Mouse (Mus musculus) heart, embryonic 15.5 days (tissue): ENCODE results near the gene Zc3h7b. TPM values are rescaled to one million over a fixed set of nuclear protein-coding genes. Genes with fewer than 3 reads are reported as not detected.

Experiments used
- ATAC-seq: fragments of 200-750 bp; cut with Nextera tagmentation; replicated peaks from 2 replicates; pipeline ENCODE4 v1.8.0; 2017; ENCODE audit warnings: low read depth, moderate TSS enrichment; ENCODE audit not compliant: insufficient number of reproducible peaks, insufficient read depth, low FRiP score
- H3K27ac ChIP-seq: fragments of 300-500 bp; sonication (generic); 2 replicates; pipeline ENCODE4 v1.5.1; 2015; ENCODE audit warnings: mild to moderate bottlenecking, inconsistent platforms
- H3K27me3 ChIP-seq: fragments of 300-500 bp; sonication (generic); 2 replicates; pipeline ENCODE4 v1.6.1; 2015; ENCODE audit warnings: inconsistent platforms
- H3K36me3 ChIP-seq: fragments of 300-500 bp; sonication (generic); 2 replicates; pipeline ENCODE4 v1.6.1; 2015; ENCODE audit warnings: mild to moderate bottlenecking, inconsistent platforms
- H3K4me1 ChIP-seq: fragments of 300-500 bp; sonication (generic); replicated peaks from 2 replicates; pipeline ENCODE4 v1.6.1; 2015; ENCODE audit warnings: inconsistent platforms
- H3K4me2 ChIP-seq: fragments of 300-500 bp; sonication (generic); 2 replicates; pipeline ENCODE4 v1.6.1; 2015; ENCODE audit warnings: inconsistent platforms, mild to moderate bottlenecking, moderate library complexity
- H3K4me3 ChIP-seq: fragments of 300-500 bp; sonication (generic); 2 replicates; pipeline ENCODE4 v1.5.1; 2015; ENCODE audit warnings: mild to moderate bottlenecking, inconsistent platforms
- H3K9ac ChIP-seq: fragments of 300-500 bp; sonication (generic); 2 replicates; pipeline ENCODE4 v1.6.1; 2015; ENCODE audit warnings: mild to moderate bottlenecking, inconsistent platforms
- H3K9me3 ChIP-seq: fragments of 300-500 bp; sonication (generic); replicated peaks from 2 replicates; pipeline ENCODE4 v1.6.1; 2016; ENCODE audit warnings: inconsistent platforms
- WGBS: fragments of 180-500 bp; shearing (Covaris S2); methylation state at CpG from one replicate; pipeline ENCODE4 v1.1.7; 2015; ENCODE audit warnings: mixed read lengths; 5-methylcytosine and 5-hydroxymethylcytosine counted together
- polyA plus RNA-seq: library from polyadenylated mRNA; unstranded; fragments of >200 nt; fragmentation: Nextera tagmentation; extraction: Ambion mirVana; gene quantifications from 2 replicates; pipeline ENCODE4 v1.2.1, GENCODE M21; 2015

Gene Zc3h7b
- polyA plus RNA-seq, 1 experiment from 2014 or later = 18.2 TPM

GRCm38 (mm10) chr15:81710801-81711200 is 34.1 kb upstream of the Zc3h7b start:
- ATAC-seq = no peak
- no peaks in the 10 kb centered on the region for H3K4me1 ChIP-seq
- H3K9ac ChIP-seq = no peak overlapping the region
- H3K36me3 ChIP-seq = peaks cover 75% of the 10 kb centered on the region
- no peaks in the 10 kb centered on the region for H3K27me3 ChIP-seq
- no peak overlapping the region for H3K27ac ChIP-seq
- no peak overlapping the region for H3K4me2 ChIP-seq
- no peaks in the 10 kb centered on the region for H3K9me3 ChIP-seq
- WGBS = 77% methylated on average over 4 of the region's 4 CpGs
- H3K4me3 ChIP-seq = no peak overlapping the region

- no peak overlapping the region for H3K4me2 ChIP-seq
- H3K9ac ChIP-seq = no peak overlapping the region
- H3K27me3 ChIP-seq = no peaks in the 10 kb centered on the region
- no peak overlapping the region for H3K4me3 ChIP-seq
- H3K4me1 ChIP-seq = no peaks in the 10 kb centered on the region
- no peak overlapping the region for H3K27ac ChIP-seq
- H3K9me3 ChIP-seq = no peaks in the 10 kb centered on the region
- ATAC-seq = no peak
- peaks cover 79% of the 10 kb centered on the region for H3K36me3 ChIP-seq
- WGBS = 76% methylated on average over 6 of the region's 6 CpGs
These were observed 31.1 kb upstream of the Zc3h7b start for GRCm38 (mm10) chr15:81713742-81714141.

- Histone ChIP-seq H3K27me3 (no peaks in the 10 kb centered on the region), H3K27ac (no peak overlapping the region), H3K4me2 (no peak overlapping the region), H3K36me3 (peaks cover 85% of the 10 kb centered on the region), H3K9me3 (no peaks in the 10 kb centered on the region), H3K4me3 (no peak overlapping the region), H3K9ac (no peak overlapping the region), H3K4me1 (no peaks in the 10 kb centered on the region)
- ATAC-seq = no peak
- WGBS = 92% methylated on average over 9 of the region's 9 CpGs
These were observed 26.3 kb upstream of the Zc3h7b start for GRCm38 (mm10) chr15:81718336-81719138.

GRCm38 (mm10) chr15:81719139-81719531 is 25.7 kb upstream of the Zc3h7b start:
- H3K4me1 ChIP-seq = no peaks in the 10 kb centered on the region
- peaks cover 89% of the 10 kb centered on the region for H3K36me3 ChIP-seq
- no peak overlapping the region for H3K4me2 ChIP-seq
- no peaks in the 10 kb centered on the region for H3K27me3 ChIP-seq
- H3K27ac ChIP-seq = no peak overlapping the region
- H3K4me3 ChIP-seq = no peak overlapping the region
- no peak for ATAC-seq
- no peaks in the 10 kb centered on the region for H3K9me3 ChIP-seq
- H3K9ac ChIP-seq = no peak overlapping the region
- 94% methylated on average over 6 of the region's 6 CpGs for WGBS

GRCm38 (mm10) chr15:81722361-81722760 is 22.5 kb upstream of the Zc3h7b start:
- WGBS = 94% methylated on average over 5 of the region's 5 CpGs
- Histone ChIP-seq H3K27ac (no peak overlapping the region), H3K9ac (no peak overlapping the region), H3K27me3 (no peaks in the 10 kb centered on the region), H3K36me3 (peaks cover 68% of the 10 kb centered on the region), H3K4me3 (no peak overlapping the region), H3K4me2 (no peak overlapping the region), H3K4me1 (no peaks in the 10 kb centered on the region), H3K9me3 (no peaks in the 10 kb centered on the region)
- no peak for ATAC-seq

GRCm38 (mm10) chr15:81723653-81724052 is 21.2 kb upstream of the Zc3h7b start:
- Histone ChIP-seq H3K4me3 (no peak overlapping the region), H3K27me3 (no peaks in the 10 kb centered on the region), H3K9ac (no peak overlapping the region), H3K4me1 (peaks cover 12% of the 10 kb centered on the region), H3K36me3 (peaks cover 55% of the 10 kb centered on the region), H3K27ac (no peak overlapping the region), H3K4me2 (no peak overlapping the region), H3K9me3 (no peaks in the 10 kb centered on the region)
- ATAC-seq = no peak
- WGBS = 89% methylated on average over 11 of the region's 11 CpGs

- no peak overlapping the region for H3K4me3 ChIP-seq
- WGBS = 96% methylated on average over 8 of the region's 8 CpGs
These were observed 18.9 kb upstream of the Zc3h7b start for GRCm38 (mm10) chr15:81725965-81726364.

GRCm38 (mm10) chr15:81729241-81729791 is 15.5 kb upstream of the Zc3h7b start:
- H3K4me1 ChIP-seq = peaks cover 18% of the 10 kb centered on the region
- ATAC-seq = peak; percentile 25
- H3K4me2 ChIP-seq = peak overlapping the region; percentile 95
- peak overlapping the region; percentile 96 for H3K4me3 ChIP-seq
- H3K36me3 ChIP-seq = peaks cover 4% of the 10 kb centered on the region; the same call in 1 of the 2 replicates
- H3K27me3 ChIP-seq = no peaks in the 10 kb centered on the region
- WGBS = under 1% methylated on average over 49 of the region's 49 CpGs
- no peaks in the 10 kb centered on the region for H3K9me3 ChIP-seq
- peak overlapping the region; percentile 71 for H3K27ac ChIP-seq
- peak overlapping the region; percentile 86 for H3K9ac ChIP-seq

More at GRCm38 (mm10) chr15:81725965-81726364, 18.9 kb upstream of the Zc3h7b start:
- Histone ChIP-seq H3K9me3 (no peaks in the 10 kb centered on the region), H3K27me3 (no peaks in the 10 kb centered on the region), H3K4me1 (peaks cover 18% of the 10 kb centered on the region), H3K36me3 (peaks cover 32% of the 10 kb centered on the region), H3K27ac (no peak overlapping the region), H3K4me2 (no peak overlapping the region), H3K9ac (no peak overlapping the region)
- ATAC-seq = no peak

- H3K27me3 ChIP-seq = no peaks in the 10 kb centered on the region
- ATAC-seq = peak; percentile 99
- peaks cover 4% of the 10 kb centered on the region; the same call in 1 of the 2 replicates for H3K36me3 ChIP-seq
- peak overlapping the region; percentile 95 for H3K4me2 ChIP-seq
- H3K27ac ChIP-seq = peak overlapping the region; percentile 71
- 4% methylated on average over 41 of the region's 41 CpGs for WGBS
- H3K9ac ChIP-seq = peak overlapping the region; percentile 86
- H3K9me3 ChIP-seq = no peaks in the 10 kb centered on the region
- H3K4me3 ChIP-seq = peak overlapping the region; percentile 96
- H3K4me1 ChIP-seq = peaks cover 18% of the 10 kb centered on the region
These were observed 14.8 kb upstream of the Zc3h7b start for GRCm38 (mm10) chr15:81729792-81730635.

GRCm38 (mm10) chr15:81735075-81735474 is 9.8 kb upstream of the Zc3h7b start:
- H3K27me3 ChIP-seq = no peaks in the 10 kb centered on the region
- no peak for ATAC-seq
- H3K9ac ChIP-seq = no peak overlapping the region
- H3K4me3 ChIP-seq = no peak overlapping the region
- WGBS = 52% methylated on average over 3 of the region's 3 CpGs
- H3K4me2 ChIP-seq = no peak overlapping the region
- H3K27ac ChIP-seq = no peak overlapping the region
- 0 out of 2 replicates have a peak, but pooled peaks cover 4% of the 10 kb centered on the region for H3K4me1 ChIP-seq
- H3K36me3 ChIP-seq = no peaks in the 10 kb centered on the region
- H3K9me3 ChIP-seq = no peaks in the 10 kb centered on the region

- peaks cover 2% of the 10 kb centered on the region; the same call in 1 of the 2 replicates for H3K4me1 ChIP-seq
- no peak for ATAC-seq
- H3K27ac ChIP-seq = no peak overlapping the region
- no peaks in the 10 kb centered on the region for H3K9me3 ChIP-seq
- H3K9ac ChIP-seq = no peak overlapping the region
- H3K36me3 ChIP-seq = no peaks in the 10 kb centered on the region
- H3K4me2 ChIP-seq = no peak overlapping the region
- H3K27me3 ChIP-seq = no peaks in the 10 kb centered on the region
- 57% methylated on average over 3 of the region's 3 CpGs for WGBS
- H3K4me3 ChIP-seq = no peak overlapping the region
These were observed 5.6 kb upstream of the Zc3h7b start for GRCm38 (mm10) chr15:81739296-81739695.
